Mouse (Mus musculus): ENCODE measurements around the gene Meig1. TPM values are rescaled to one million over a fixed set of nuclear protein-coding genes. Genes with fewer than 3 reads are reported as not detected.

The Meig1 gene
- polyA plus RNA-seq, 1 experiment = not detected

- no peaks in the 10 kb centered on the region for H3K79me3 ChIP-seq (ENCODE audit: low read depth)
- no peak overlapping the region for H3ac ChIP-seq (ENCODE audit: control insufficient read depth, insufficient read length, low read depth)
- H3K27me3 ChIP-seq (ENCODE audit: control insufficient read depth, insufficient read depth, insufficient read length) = no peaks in the 10 kb centered on the region
- H3K79me2 ChIP-seq (ENCODE audit: control insufficient read depth, insufficient read depth) = no peaks in the 10 kb centered on the region
- H3K4me3 ChIP-seq (ENCODE audit: insufficient read depth, poor library complexity, severe bottlenecking) = no peak overlapping the region
- H3K36me3 ChIP-seq (ENCODE audit: control insufficient read depth, insufficient read depth) = peaks cover 9% of the 10 kb centered on the region
- no peak for TF ChIP-seq FOSL1 (IDR thresholded peaks at IDR 0.05; ENCODE audit: insufficient read depth, low read length, poor library complexity, severe bottlenecking)
These were observed 15.5 kb upstream of the Meig1 start for GRCm38 (mm10) chr2:3437956-3438355.

GRCm38 (mm10) chr2:3435369-3436061 lies 13.1 kb upstream of the Meig1 start:
- Histone ChIP-seq H3K4me3 (ENCODE audit: insufficient read depth, poor library complexity, severe bottlenecking) (no peak overlapping the region), H3K79me2 (ENCODE audit: control insufficient read depth, insufficient read depth) (no peaks in the 10 kb centered on the region), H3K79me3 (ENCODE audit: low read depth) (no peaks in the 10 kb centered on the region), H3K36me3 (ENCODE audit: control insufficient read depth, insufficient read depth) (peaks cover 6% of the 10 kb centered on the region), H3K27me3 (ENCODE audit: control insufficient read depth, insufficient read depth, insufficient read length) (no peaks in the 10 kb centered on the region), H3ac (ENCODE audit: control insufficient read depth, insufficient read length, low read depth) (no peak overlapping the region)
- no peak for TF ChIP-seq FOSL1 (IDR thresholded peaks at IDR 0.05; ENCODE audit: insufficient read depth, low read length, poor library complexity, severe bottlenecking)
- no peak for TF ChIP-seq MAX (IDR thresholded peaks at IDR 0.05)
- TF ChIP-seq MYOD1 (IDR thresholded peaks at IDR 0.05; ENCODE audit: control insufficient read depth, insufficient read length, low read depth) = no peak

- H3K79me3 ChIP-seq (ENCODE audit: low read depth) = no peaks in the 10 kb centered on the region
- H3K27me3 ChIP-seq (ENCODE audit: control insufficient read depth, insufficient read depth, insufficient read length) = no peaks in the 10 kb centered on the region
- no peak overlapping the region for H3ac ChIP-seq (ENCODE audit: control insufficient read depth, insufficient read length, low read depth)
- H3K36me3 ChIP-seq (ENCODE audit: control insufficient read depth, insufficient read depth) = no peaks in the 10 kb centered on the region
- TF ChIP-seq USF1 (IDR thresholded peaks at IDR 0.05; ENCODE audit: low read depth) = no peak
- TF ChIP-seq CTCF (IDR thresholded peaks at IDR 0.05; ENCODE audit: control insufficient read depth, insufficient read depth, insufficient read length) = no peak
- H3K4me3 ChIP-seq (ENCODE audit: insufficient read depth, poor library complexity, severe bottlenecking) = no peak overlapping the region
- no peaks in the 10 kb centered on the region for H3K79me2 ChIP-seq (ENCODE audit: control insufficient read depth, insufficient read depth)
These were observed 8.5 kb upstream of the Meig1 start for GRCm38 (mm10) chr2:3430956-3431355.

GRCm38 (mm10) chr2:3424579-3424910 lies 2.1 kb upstream of the Meig1 start:
- Histone ChIP-seq H3K79me3 (ENCODE audit: low read depth) (no peaks in the 10 kb centered on the region), H3K79me2 (ENCODE audit: control insufficient read depth, insufficient read depth) (peaks cover 6% of the 10 kb centered on the region), H3K27me3 (ENCODE audit: control insufficient read depth, insufficient read depth, insufficient read length) (no peaks in the 10 kb centered on the region), H3K36me3 (ENCODE audit: control insufficient read depth, insufficient read depth) (no peaks in the 10 kb centered on the region), H3K4me3 (ENCODE audit: insufficient read depth, poor library complexity, severe bottlenecking) (peak overlapping the region; percentile 62), H3ac (ENCODE audit: control insufficient read depth, insufficient read length, low read depth) (peak overlapping the region; percentile 75)
- TF ChIP-seq MAX (IDR thresholded peaks at IDR 0.05) (no peak), CTCF (IDR thresholded peaks at IDR 0.05; ENCODE audit: control insufficient read depth, insufficient read depth, insufficient read length) (no peak), FOSL1 (IDR thresholded peaks at IDR 0.05; ENCODE audit: insufficient read depth, low read length, poor library complexity, severe bottlenecking) (no peak), USF1 (IDR thresholded peaks at IDR 0.05; ENCODE audit: low read depth) (no peak), MYOD1 (IDR thresholded peaks at IDR 0.05; ENCODE audit: control insufficient read depth, insufficient read length, low read depth) (no peak), MYOG (IDR thresholded peaks at IDR 0.05; ENCODE audit: control insufficient read depth, extremely low read depth, insufficient read length) (no peak), CEBPB (IDR thresholded peaks at IDR 0.05; ENCODE audit: low read depth) (no peak)

DNA sequence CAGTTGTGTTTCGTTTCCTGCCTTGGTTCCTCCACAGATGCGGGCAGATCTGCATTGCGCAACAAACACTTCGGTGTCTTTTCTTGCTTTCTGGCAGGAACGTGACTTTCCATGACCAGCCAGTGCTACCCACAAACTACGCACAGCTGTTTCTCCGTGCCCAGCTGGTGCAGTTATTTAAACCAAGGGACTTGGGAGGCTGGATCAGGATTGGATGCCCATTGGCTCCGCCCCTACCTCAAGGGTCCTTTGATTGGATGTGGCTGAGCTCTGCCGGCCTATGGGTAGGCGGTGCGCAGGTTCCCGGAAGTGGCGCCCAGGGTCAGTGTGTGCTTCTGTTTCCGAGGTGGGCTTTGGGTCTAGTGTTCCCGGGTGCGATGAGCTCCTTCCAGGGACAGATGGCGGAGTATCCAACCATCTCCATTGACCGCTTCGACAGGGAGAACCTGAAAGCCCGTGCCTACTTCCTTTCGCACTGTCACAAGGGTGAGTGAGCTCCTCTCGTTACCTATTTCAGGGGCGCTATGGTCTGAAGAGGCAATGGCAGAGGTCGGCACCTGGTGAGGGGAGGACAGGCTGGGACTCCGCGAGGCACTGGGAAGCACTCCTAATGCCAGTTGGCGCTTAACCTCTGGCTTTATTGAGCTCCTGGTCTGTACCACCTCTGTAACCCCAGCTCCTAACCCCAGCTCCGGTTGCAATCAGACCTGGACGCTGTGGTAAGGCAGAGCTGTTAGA lies 1.6 kb upstream of the Meig1 start, which contains the start of gene Dclre1c:
TSS of gene Dclre1c (plus strand) at position 291 of the 738 bp plus-strand sequence.
- no peaks in the 10 kb centered on the region for H3K27me3 ChIP-seq (ENCODE audit: control insufficient read depth, insufficient read depth, insufficient read length)
- no peak for TF ChIP-seq FOSL1 (IDR thresholded peaks at IDR 0.05; ENCODE audit: insufficient read depth, low read length, poor library complexity, severe bottlenecking)
- peak; percentile 91 for TF ChIP-seq MYOD1 (IDR thresholded peaks at IDR 0.05; ENCODE audit: control insufficient read depth, insufficient read length, low read depth)
- TF ChIP-seq MAX (IDR thresholded peaks at IDR 0.05) = peak; percentile 73
- TF ChIP-seq CTCF (IDR thresholded peaks at IDR 0.05; ENCODE audit: control insufficient read depth, insufficient read depth, insufficient read length) = no peak
- TF ChIP-seq CEBPB (IDR thresholded peaks at IDR 0.05; ENCODE audit: low read depth) = peak; percentile 100
- TF ChIP-seq USF1 (IDR thresholded peaks at IDR 0.05; ENCODE audit: low read depth) = peak; percentile 53
- TF ChIP-seq MYOG (IDR thresholded peaks at IDR 0.05; ENCODE audit: control insufficient read depth, extremely low read depth, insufficient read length) = no peak
- H3ac ChIP-seq (ENCODE audit: control insufficient read depth, insufficient read length, low read depth) = peak within 1 kb of the TSS; percentile 75

DNA sequence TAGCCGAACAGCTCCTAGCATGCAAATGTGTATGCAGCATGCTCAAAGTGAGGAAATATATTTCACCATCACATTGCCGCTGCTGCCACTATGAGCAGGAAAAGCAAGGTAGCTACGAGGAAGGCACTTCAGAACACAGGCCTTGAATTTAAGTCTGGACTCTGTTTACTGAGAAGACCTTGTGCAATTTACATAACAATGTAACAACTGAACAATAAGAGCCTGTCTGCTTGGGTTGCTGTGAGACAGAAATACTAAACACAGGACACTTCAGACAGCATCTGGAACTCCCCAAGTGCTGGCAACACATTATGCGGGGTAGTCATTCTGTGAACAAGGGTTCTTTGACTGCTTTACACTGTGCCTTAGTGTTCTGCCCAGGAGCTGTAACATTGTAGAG lies 2.3 kb downstream of the Meig1 start:
- Histone ChIP-seq H3K79me2 (ENCODE audit: control insufficient read depth, insufficient read depth) (peaks cover 6% of the 10 kb centered on the region), H3K4me3 (ENCODE audit: insufficient read depth, poor library complexity, severe bottlenecking) (no peak overlapping the region), H3K36me3 (ENCODE audit: control insufficient read depth, insufficient read depth) (no peaks in the 10 kb centered on the region), H3ac (ENCODE audit: control insufficient read depth, insufficient read length, low read depth) (no peak overlapping the region), H3K79me3 (ENCODE audit: low read depth) (no peaks in the 10 kb centered on the region), H3K27me3 (ENCODE audit: control insufficient read depth, insufficient read depth, insufficient read length) (peaks cover 7% of the 10 kb centered on the region)
- TF ChIP-seq MYOD1 (IDR thresholded peaks at IDR 0.05; ENCODE audit: control insufficient read depth, insufficient read length, low read depth) (no peak), FOSL1 (IDR thresholded peaks at IDR 0.05; ENCODE audit: insufficient read depth, low read length, poor library complexity, severe bottlenecking) (no peak), CEBPB (IDR thresholded peaks at IDR 0.05; ENCODE audit: low read depth) (no peak), MYOG (IDR thresholded peaks at IDR 0.05; ENCODE audit: control insufficient read depth, extremely low read depth, insufficient read length) (no peak), MAX (IDR thresholded peaks at IDR 0.05) (no peak), USF1 (IDR thresholded peaks at IDR 0.05; ENCODE audit: low read depth) (no peak), CTCF (IDR thresholded peaks at IDR 0.05; ENCODE audit: control insufficient read depth, insufficient read depth, insufficient read length) (no peak)

More for the DNA sequence above, 1.6 kb upstream of the Meig1 start, which contains the start of gene Dclre1c:
- H3K36me3 ChIP-seq (ENCODE audit: control insufficient read depth, insufficient read depth) = no peaks in the 10 kb centered on the region
- H3K79me2 ChIP-seq (ENCODE audit: control insufficient read depth, insufficient read depth) = peaks cover 6% of the 10 kb centered on the region
- peak within 1 kb of the TSS; percentile 62 for H3K4me3 ChIP-seq (ENCODE audit: insufficient read depth, poor library complexity, severe bottlenecking)
- no peaks in the 10 kb centered on the region for H3K79me3 ChIP-seq (ENCODE audit: low read depth)

All from C2C12 (cell line).